Mouse (Mus musculus): ENCODE measurements around the gene 4933428G20Rik. TPM values are rescaled to one million over a fixed set of nuclear protein-coding genes. Genes with fewer than 3 reads are reported as not detected.

4933428G20Rik gene
- polyA plus RNA-seq, 1 experiment from 2014 or later = 0.11 TPM

DNA sequence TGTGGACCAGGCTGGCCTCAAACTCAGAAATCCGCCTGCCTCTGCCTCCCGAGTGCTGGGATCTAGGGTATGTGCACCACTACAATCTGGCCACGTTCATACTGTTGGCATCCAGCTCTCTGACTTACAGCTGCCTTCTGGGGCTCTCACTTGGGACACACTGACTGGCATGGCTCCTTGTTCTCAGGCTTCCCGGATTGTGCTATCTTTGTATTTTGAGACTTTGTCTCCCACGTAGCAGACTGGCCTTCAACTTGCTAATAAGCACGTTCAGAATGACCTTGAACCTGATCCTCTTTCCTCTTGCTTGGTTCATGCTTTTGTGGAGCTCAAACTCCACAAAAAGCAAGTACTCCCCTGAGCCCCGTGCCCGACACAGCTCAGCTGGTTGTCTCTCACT lies 14.5 kb downstream of the 4933428G20Rik start:
- Histone ChIP-seq H3K4me3 (ENCODE audit: low read depth, low read length) (no peak overlapping the region), H3K36me3 (ENCODE audit: control insufficient read depth, insufficient read depth, low read length) (peaks cover 9% of the 10 kb centered on the region; the same call in 1 of the 2 replicates), H3K9me3 (replicated peaks; ENCODE audit: control insufficient read depth, low read length) (no peaks in the 10 kb centered on the region), H3K9ac (ENCODE audit: low read depth, low read length) (no peak overlapping the region), H3K27me3 (ENCODE audit: control insufficient read depth, insufficient read depth, low read length) (no peaks in the 10 kb centered on the region), H3K4me1 (ENCODE audit: control insufficient read depth, insufficient read depth, low read length) (no peaks in the 10 kb centered on the region), H3K4me2 (no peak overlapping the region), H3K27ac (ENCODE audit: low read depth, low read length) (no peak overlapping the region)
- no peak for ATAC-seq (replicated peaks; ENCODE audit: insufficient number of reproducible peaks, low FRiP score, low TSS enrichment)
- 80% methylated on average over 8 of the region's 8 CpGs for whole genome bisulfite sequencing (ENCODE audit: insufficient replicate concordance)

DNA sequence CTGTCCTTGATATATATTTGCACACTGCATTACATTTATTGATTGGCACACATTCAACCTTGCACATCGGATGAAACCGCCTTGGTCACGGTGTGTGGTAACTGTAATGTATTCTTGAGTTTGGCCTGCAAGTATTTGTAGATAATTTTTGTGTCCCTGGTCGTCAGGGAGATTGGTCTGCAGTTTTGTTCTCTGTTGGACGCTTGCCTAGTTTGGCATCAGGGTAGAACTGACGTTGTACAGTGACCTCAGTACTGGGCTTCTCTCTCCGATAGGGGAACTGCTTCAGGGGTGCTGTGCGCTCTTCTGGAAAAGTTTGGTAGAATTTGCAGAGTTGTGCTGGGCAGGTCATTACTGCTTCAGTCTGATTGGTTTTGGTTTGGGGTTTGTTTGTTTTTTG lies 20.3 kb downstream of the 4933428G20Rik start:
- 79% methylated on average over 8 of the region's 8 CpGs for WGBS (ENCODE audit: insufficient replicate concordance)
- no peak overlapping the region for H3K4me3 ChIP-seq (ENCODE audit: low read depth, low read length)
- H3K27me3 ChIP-seq (ENCODE audit: control insufficient read depth, insufficient read depth, low read length) = no peaks in the 10 kb centered on the region
- no peak overlapping the region for H3K4me2 ChIP-seq
- H3K9me3 ChIP-seq (replicated peaks; ENCODE audit: control insufficient read depth, low read length) = no peaks in the 10 kb centered on the region
- peaks cover 40% of the 10 kb centered on the region for H3K36me3 ChIP-seq (ENCODE audit: control insufficient read depth, insufficient read depth, low read length)
- no peak for ATAC-seq (replicated peaks; ENCODE audit: insufficient number of reproducible peaks, low FRiP score, low TSS enrichment)
- H3K9ac ChIP-seq (ENCODE audit: low read depth, low read length) = no peak overlapping the region
- H3K27ac ChIP-seq (ENCODE audit: low read depth, low read length) = no peak overlapping the region
- H3K4me1 ChIP-seq (ENCODE audit: control insufficient read depth, insufficient read depth, low read length) = no peaks in the 10 kb centered on the region

DNA sequence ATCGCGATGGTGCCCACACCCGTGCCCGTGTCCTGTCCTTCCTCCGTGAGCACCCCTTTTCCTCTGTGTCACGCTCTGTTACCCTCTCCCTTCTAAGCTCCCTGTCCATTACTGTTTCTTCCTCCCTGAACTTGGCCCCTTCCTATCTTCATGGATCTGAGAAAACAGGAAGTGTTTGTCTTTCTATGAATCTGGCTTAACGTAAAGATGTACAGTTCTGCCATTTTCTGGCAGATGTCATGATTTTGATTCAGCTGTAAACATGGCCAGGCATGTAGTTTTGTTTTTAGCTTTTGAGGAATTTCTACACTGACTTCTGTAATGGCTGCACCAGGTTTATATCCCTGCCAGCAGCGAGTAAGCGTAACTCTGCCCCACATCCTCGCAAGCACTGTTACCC lies 21.1 kb downstream of the 4933428G20Rik start:
- no peak overlapping the region for H3K9ac ChIP-seq (ENCODE audit: low read depth, low read length)
- no peaks in the 10 kb centered on the region for H3K9me3 ChIP-seq (replicated peaks; ENCODE audit: control insufficient read depth, low read length)
- H3K36me3 ChIP-seq (ENCODE audit: control insufficient read depth, insufficient read depth, low read length) = peaks cover 43% of the 10 kb centered on the region
- H3K4me1 ChIP-seq (ENCODE audit: control insufficient read depth, insufficient read depth, low read length) = no peaks in the 10 kb centered on the region
- no peak overlapping the region for H3K27ac ChIP-seq (ENCODE audit: low read depth, low read length)
- WGBS (ENCODE audit: insufficient replicate concordance) = 90% methylated on average over 10 of the region's 10 CpGs
- no peaks in the 10 kb centered on the region for H3K27me3 ChIP-seq (ENCODE audit: control insufficient read depth, insufficient read depth, low read length)
- no peak for ATAC-seq (replicated peaks; ENCODE audit: insufficient number of reproducible peaks, low FRiP score, low TSS enrichment)
- no peak overlapping the region for H3K4me2 ChIP-seq
- H3K4me3 ChIP-seq (ENCODE audit: low read depth, low read length) = no peak overlapping the region

DNA sequence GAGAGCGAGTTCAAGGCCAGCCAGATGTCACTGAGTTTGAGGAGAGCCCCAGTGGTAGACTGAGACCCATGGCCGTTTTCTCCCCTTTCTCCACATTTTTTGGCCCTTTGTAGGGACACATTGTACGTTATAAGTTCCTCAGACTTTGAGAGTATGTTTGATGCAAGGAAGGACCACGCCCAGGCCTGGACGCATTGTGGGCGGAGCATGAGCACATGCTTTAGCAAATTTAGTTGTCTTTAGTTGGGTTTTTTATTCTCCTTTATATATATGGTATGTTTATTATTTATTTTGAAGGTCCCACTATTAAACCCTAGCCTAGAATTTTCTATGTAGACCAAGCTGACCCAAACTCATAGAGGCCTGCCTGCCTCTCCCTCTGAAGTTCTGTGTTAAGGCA lies 21.8 kb downstream of the 4933428G20Rik start:
- H3K4me3 ChIP-seq (ENCODE audit: low read depth, low read length) = no peak overlapping the region
- no peak overlapping the region for H3K27ac ChIP-seq (ENCODE audit: low read depth, low read length)
- no peaks in the 10 kb centered on the region for H3K27me3 ChIP-seq (ENCODE audit: control insufficient read depth, insufficient read depth, low read length)
- no peaks in the 10 kb centered on the region for H3K4me1 ChIP-seq (ENCODE audit: control insufficient read depth, insufficient read depth, low read length)
- H3K4me2 ChIP-seq = no peak overlapping the region
- 88% methylated on average over 6 of the region's 6 CpGs for WGBS (ENCODE audit: insufficient replicate concordance)
- no peak overlapping the region for H3K9ac ChIP-seq (ENCODE audit: low read depth, low read length)
- no peak for ATAC-seq (replicated peaks; ENCODE audit: insufficient number of reproducible peaks, low FRiP score, low TSS enrichment)
- peaks cover 44% of the 10 kb centered on the region for H3K36me3 ChIP-seq (ENCODE audit: control insufficient read depth, insufficient read depth, low read length)
- H3K9me3 ChIP-seq (replicated peaks; ENCODE audit: control insufficient read depth, low read length) = no peaks in the 10 kb centered on the region

DNA sequence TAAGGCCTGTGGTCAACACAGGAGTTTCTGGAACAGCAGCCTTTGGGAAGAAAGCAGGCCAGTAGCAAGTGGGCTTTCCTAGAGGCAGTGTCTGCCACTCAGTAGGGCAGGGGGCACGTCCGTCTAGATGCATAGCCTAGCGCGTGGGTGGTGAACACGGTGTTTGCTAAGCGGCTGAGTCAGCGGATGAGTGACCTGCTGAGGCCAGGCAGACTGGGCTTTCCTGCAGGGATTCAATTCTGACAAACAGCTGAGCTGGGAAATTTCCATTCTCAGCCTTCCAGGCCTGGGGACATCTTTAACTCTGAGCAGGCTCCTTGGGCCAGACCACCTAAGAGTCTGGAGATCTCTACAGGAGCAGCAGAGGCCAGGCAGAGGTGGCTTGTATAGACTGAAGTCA lies 22.7 kb downstream of the 4933428G20Rik start:
- no peaks in the 10 kb centered on the region for H3K27me3 ChIP-seq (ENCODE audit: control insufficient read depth, insufficient read depth, low read length)
- H3K9ac ChIP-seq (ENCODE audit: low read depth, low read length) = no peak overlapping the region
- no peak for ATAC-seq (replicated peaks; ENCODE audit: insufficient number of reproducible peaks, low FRiP score, low TSS enrichment)
- no peak overlapping the region for H3K4me2 ChIP-seq
- H3K4me1 ChIP-seq (ENCODE audit: control insufficient read depth, insufficient read depth, low read length) = no peaks in the 10 kb centered on the region
- peaks cover 47% of the 10 kb centered on the region for H3K36me3 ChIP-seq (ENCODE audit: control insufficient read depth, insufficient read depth, low read length)
- WGBS (ENCODE audit: insufficient replicate concordance) = 85% methylated on average over 7 of the region's 7 CpGs
- H3K4me3 ChIP-seq (ENCODE audit: low read depth, low read length) = no peak overlapping the region
- no peaks in the 10 kb centered on the region for H3K9me3 ChIP-seq (replicated peaks; ENCODE audit: control insufficient read depth, low read length)
- H3K27ac ChIP-seq (ENCODE audit: low read depth, low read length) = no peak overlapping the region

DNA sequence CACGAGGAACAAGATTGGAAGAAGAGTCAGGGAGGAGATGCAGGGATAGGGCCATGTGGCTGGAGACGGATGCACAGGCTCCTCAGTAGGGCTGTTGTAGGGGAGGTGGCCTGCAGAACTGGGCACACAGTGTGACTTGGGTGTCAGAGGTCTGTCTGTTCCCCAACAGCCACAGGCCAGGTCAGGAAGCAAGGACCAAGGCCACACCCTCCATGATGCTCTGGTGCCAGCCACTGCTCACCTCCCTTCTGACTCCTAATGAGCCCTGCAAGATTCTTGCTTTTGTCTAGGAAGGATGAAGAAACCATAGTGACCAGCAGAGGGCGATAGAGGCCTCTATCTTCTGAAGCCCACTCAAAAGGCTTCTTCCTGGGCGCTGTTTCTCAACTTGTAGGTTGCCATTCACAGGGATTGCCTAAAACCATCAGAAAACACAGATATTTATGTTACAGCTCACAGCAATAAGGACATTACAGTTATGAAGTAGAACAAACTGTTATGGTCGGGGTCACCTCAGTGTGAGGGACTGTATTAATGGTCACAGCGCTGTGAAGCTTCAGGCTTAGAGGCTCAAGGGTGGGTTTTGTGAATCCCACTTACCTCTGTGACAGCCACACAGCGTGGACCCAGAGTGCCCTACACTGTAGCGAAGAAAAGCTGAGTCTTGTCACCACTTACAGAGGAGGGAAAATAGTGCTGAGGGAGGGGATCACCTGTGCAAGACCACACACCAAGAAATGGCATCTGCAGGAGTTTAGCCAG lies 23.6 kb downstream of the 4933428G20Rik start:
- H3K9ac ChIP-seq (ENCODE audit: low read depth, low read length) = no peak overlapping the region
- H3K36me3 ChIP-seq (ENCODE audit: control insufficient read depth, insufficient read depth, low read length) = peaks cover 53% of the 10 kb centered on the region
- H3K4me3 ChIP-seq (ENCODE audit: low read depth, low read length) = no peak overlapping the region
- H3K4me1 ChIP-seq (ENCODE audit: control insufficient read depth, insufficient read depth, low read length) = no peaks in the 10 kb centered on the region
- no peaks in the 10 kb centered on the region for H3K9me3 ChIP-seq (replicated peaks; ENCODE audit: control insufficient read depth, low read length)
- H3K27ac ChIP-seq (ENCODE audit: low read depth, low read length) = no peak overlapping the region
- no peak for ATAC-seq (replicated peaks; ENCODE audit: insufficient number of reproducible peaks, low FRiP score, low TSS enrichment)
- no peak overlapping the region for H3K4me2 ChIP-seq
- H3K27me3 ChIP-seq (ENCODE audit: control insufficient read depth, insufficient read depth, low read length) = no peaks in the 10 kb centered on the region
- WGBS (ENCODE audit: insufficient replicate concordance) = 65% methylated on average over 8 of the region's 8 CpGs

DNA sequence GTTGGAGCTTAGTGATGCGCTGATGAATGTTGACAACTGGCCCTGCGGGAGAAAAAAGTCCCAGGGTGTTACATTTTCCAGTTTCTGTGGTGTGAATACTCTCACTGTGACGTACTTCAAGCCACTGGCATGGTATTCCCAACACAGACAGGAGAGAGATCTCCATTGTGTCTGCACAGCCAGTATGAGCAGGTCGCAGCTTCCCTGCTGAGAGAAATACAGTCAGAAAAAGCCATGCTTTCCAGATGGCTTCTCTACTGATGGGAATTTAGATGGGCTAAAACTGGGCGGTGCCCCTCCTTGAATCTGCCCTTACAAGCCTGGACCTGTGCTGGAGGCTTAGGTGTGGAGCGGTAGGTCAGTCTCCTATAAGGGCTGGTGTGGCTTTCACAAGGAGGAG lies 28.9 kb downstream of the 4933428G20Rik start:
- H3K4me2 ChIP-seq = no peak overlapping the region
- WGBS (ENCODE audit: insufficient replicate concordance) = 85% methylated on average over 6 of the region's 6 CpGs
- H3K4me3 ChIP-seq (ENCODE audit: low read depth, low read length) = no peak overlapping the region
- no peaks in the 10 kb centered on the region for H3K4me1 ChIP-seq (ENCODE audit: control insufficient read depth, insufficient read depth, low read length)
- no peak overlapping the region for H3K9ac ChIP-seq (ENCODE audit: low read depth, low read length)
- no peak overlapping the region for H3K27ac ChIP-seq (ENCODE audit: low read depth, low read length)
- ATAC-seq (replicated peaks; ENCODE audit: insufficient number of reproducible peaks, low FRiP score, low TSS enrichment) = no peak
- H3K36me3 ChIP-seq (ENCODE audit: control insufficient read depth, insufficient read depth, low read length) = peaks cover 51% of the 10 kb centered on the region
- H3K9me3 ChIP-seq (replicated peaks; ENCODE audit: control insufficient read depth, low read length) = no peaks in the 10 kb centered on the region
- H3K27me3 ChIP-seq (ENCODE audit: control insufficient read depth, insufficient read depth, low read length) = no peaks in the 10 kb centered on the region

DNA sequence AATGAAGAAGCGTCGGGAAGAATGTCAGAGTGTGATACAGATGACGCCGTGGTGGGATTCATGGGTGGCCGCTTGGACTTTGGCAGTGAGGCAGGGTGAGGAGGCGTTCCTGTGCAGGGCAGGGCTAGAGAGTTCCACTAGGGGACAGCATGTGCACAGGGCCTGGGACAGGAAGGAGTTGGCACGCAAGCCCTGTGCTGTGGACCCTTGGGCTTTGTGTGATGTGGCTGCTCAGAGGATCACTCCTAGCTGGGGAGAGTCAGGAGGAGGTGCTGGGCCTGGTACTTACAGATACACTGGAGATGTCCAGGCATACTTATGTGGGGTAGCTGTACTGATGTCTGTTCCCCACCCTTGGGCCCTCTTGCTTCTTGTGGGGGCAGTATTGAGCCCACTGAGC lies 30.3 kb downstream of the 4933428G20Rik start:
- WGBS (ENCODE audit: insufficient replicate concordance) = 95% methylated on average over 7 of the region's 7 CpGs
- Histone ChIP-seq H3K9me3 (replicated peaks; ENCODE audit: control insufficient read depth, low read length) (no peaks in the 10 kb centered on the region), H3K36me3 (ENCODE audit: control insufficient read depth, insufficient read depth, low read length) (peaks cover 46% of the 10 kb centered on the region), H3K4me2 (no peak overlapping the region), H3K27ac (ENCODE audit: low read depth, low read length) (no peak overlapping the region), H3K4me3 (ENCODE audit: low read depth, low read length) (no peak overlapping the region), H3K27me3 (ENCODE audit: control insufficient read depth, insufficient read depth, low read length) (no peaks in the 10 kb centered on the region), H3K9ac (ENCODE audit: low read depth, low read length) (no peak overlapping the region), H3K4me1 (ENCODE audit: control insufficient read depth, insufficient read depth, low read length) (no peaks in the 10 kb centered on the region)
- ATAC-seq (replicated peaks; ENCODE audit: insufficient number of reproducible peaks, low FRiP score, low TSS enrichment) = no peak

DNA sequence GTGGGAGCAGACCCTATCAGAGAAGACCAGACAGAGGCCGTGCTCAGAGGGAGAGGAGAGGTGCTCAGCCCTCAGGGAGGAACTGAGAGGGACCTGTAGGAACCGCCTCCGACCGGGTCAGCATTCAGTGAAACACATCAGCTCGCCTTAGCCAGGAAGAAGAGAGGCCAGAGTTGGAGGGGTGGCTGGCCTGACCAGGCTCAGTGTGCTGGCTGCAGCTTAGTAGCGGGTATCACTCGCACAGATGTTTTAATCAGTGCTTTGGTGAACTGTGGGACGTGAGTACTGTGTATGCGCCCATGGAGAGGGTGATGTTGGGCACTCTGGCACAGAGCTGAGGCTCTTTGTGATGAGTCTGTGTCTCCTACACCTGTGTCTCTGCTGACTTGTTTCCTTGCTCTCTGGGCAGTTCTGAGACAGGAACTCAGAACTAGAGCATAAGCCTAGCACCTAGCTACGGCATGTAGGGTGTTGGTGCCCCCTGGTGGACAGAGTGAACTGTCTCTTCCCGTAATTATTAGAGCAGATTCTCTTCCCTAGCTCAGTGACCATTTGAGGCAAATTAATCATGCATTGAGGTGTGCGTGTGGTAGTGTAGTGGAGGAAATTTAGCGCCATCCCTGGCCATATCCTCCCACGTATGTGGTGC lies 31.4 kb downstream of the 4933428G20Rik start:
- no peak for ATAC-seq (replicated peaks; ENCODE audit: insufficient number of reproducible peaks, low FRiP score, low TSS enrichment)
- no peak overlapping the region for H3K9ac ChIP-seq (ENCODE audit: low read depth, low read length)

More for the DNA sequence above, 31.4 kb downstream of the 4933428G20Rik start:
- H3K4me3 ChIP-seq (ENCODE audit: low read depth, low read length) = no peak overlapping the region
- H3K4me2 ChIP-seq = no peak overlapping the region
- WGBS (ENCODE audit: insufficient replicate concordance) = 49% methylated on average over 14 of the region's 14 CpGs
- H3K27ac ChIP-seq (ENCODE audit: low read depth, low read length) = peak overlapping the region; percentile 37; the same call in 1 of the 2 replicates
- no peaks in the 10 kb centered on the region for H3K9me3 ChIP-seq (replicated peaks; ENCODE audit: control insufficient read depth, low read length)
- H3K36me3 ChIP-seq (ENCODE audit: control insufficient read depth, insufficient read depth, low read length) = peaks cover 46% of the 10 kb centered on the region
- H3K27me3 ChIP-seq (ENCODE audit: control insufficient read depth, insufficient read depth, low read length) = no peaks in the 10 kb centered on the region
- H3K4me1 ChIP-seq (ENCODE audit: control insufficient read depth, insufficient read depth, low read length) = no peaks in the 10 kb centered on the region

Measured in heart, embryonic 11.5 days (tissue).